Mouse (Mus musculus) myocyte (in vitro differentiated cells): Measurements from ENCODE around the gene Dlgap1. TPM values are rescaled to one million over a fixed set of nuclear protein-coding genes. Genes with fewer than 3 reads are reported as not detected.

Experiments used
- H3K27me3 ChIP-seq: one replicate; pipeline ENCODE4 v1.6.1; 2011; ENCODE audit not compliant: control insufficient read depth, insufficient read depth, insufficient read length
- H3K36me3 ChIP-seq: one replicate; pipeline ENCODE4 v1.6.1; 2011; ENCODE audit not compliant: control insufficient read depth, insufficient read depth
- H3K4me2 ChIP-seq: one replicate; pipeline ENCODE4 v1.6.1; 2011; ENCODE audit warnings: low read depth, control low read depth
- H3K4me3 ChIP-seq: one replicate; pipeline ENCODE4 v1.5.1; 2011; ENCODE audit warnings: mild to moderate bottlenecking, control low read depth, moderate library complexity
- H3K79me2 ChIP-seq: one replicate; pipeline ENCODE4 v1.6.1; 2011; ENCODE audit not compliant: control insufficient read depth, insufficient read depth
- H3ac ChIP-seq: one replicate; pipeline ENCODE4 v1.6.1; 2011; ENCODE audit not compliant: control insufficient read depth, insufficient read length
- CEBPB ChIP-seq: IDR thresholded peaks from 2 replicates; pipeline ENCODE4 v1.6.1; 2011; ENCODE audit warnings: mild to moderate bottlenecking, moderate library complexity; ENCODE audit not compliant: poor library complexity, insufficient read depth, severe bottlenecking
- E2F4 ChIP-seq: IDR thresholded peaks from one replicate; pipeline ENCODE4 v1.6.1; 2011; ENCODE audit warnings: mild to moderate bottlenecking, control low read depth, moderate library complexity; ENCODE audit not compliant: insufficient read depth
- MAX ChIP-seq: IDR thresholded peaks from one replicate; pipeline ENCODE4 v1.6.1; 2011; ENCODE audit warnings: low read depth, mild to moderate bottlenecking, control low read depth
- MYOD1 ChIP-seq, 3 experiments: IDR thresholded peaks; one replicate each; pipeline ENCODE4 v1.6.1; 2011; ENCODE audit warnings: control low read depth in 2 of 3, low read depth in 2 of 3, mild to moderate bottlenecking in 2 of 3, moderate library complexity in 1 of 3; ENCODE audit not compliant: insufficient read length in 2 of 3, control insufficient read depth in 1 of 3
- MYOG ChIP-seq, 3 experiments: IDR thresholded peaks; one replicate each; pipeline ENCODE4 v1.6.1; 2011; ENCODE audit warnings: control low read depth in 2 of 3, low read depth in 2 of 3, mild to moderate bottlenecking in 2 of 3; ENCODE audit not compliant: insufficient read length in 2 of 3, control insufficient read depth in 1 of 3, insufficient read depth in 1 of 3
- POLR2A ChIP-seq: IDR thresholded peaks from one replicate; pipeline ENCODE4 v1.6.1; 2011; ENCODE audit warnings: low read depth, mild to moderate bottlenecking, control low read depth, moderate library complexity; ENCODE audit not compliant: insufficient read length
- POLR2AphosphoS2 ChIP-seq: IDR thresholded peaks from one replicate; pipeline ENCODE4 v1.6.1; 2011; ENCODE audit warnings: low read depth, control low read depth; ENCODE audit not compliant: insufficient read length
- REST ChIP-seq: IDR thresholded peaks from one replicate; pipeline ENCODE4 v1.6.1; 2011; ENCODE audit warnings: mild to moderate bottlenecking, control low read depth, moderate library complexity; ENCODE audit not compliant: insufficient read depth, insufficient read length
- SRF ChIP-seq: IDR thresholded peaks from one replicate; pipeline ENCODE4 v1.6.1; 2011; ENCODE audit warnings: low read depth; ENCODE audit not compliant: control insufficient read depth, insufficient read length
- TCF12 ChIP-seq: IDR thresholded peaks from one replicate; pipeline ENCODE4 v1.6.1; 2011; ENCODE audit warnings: mild to moderate bottlenecking, control low read depth; ENCODE audit not compliant: poor library complexity, insufficient read depth, severe bottlenecking
- TCF3 ChIP-seq: IDR thresholded peaks from one replicate; pipeline ENCODE4 v1.6.1; 2011; ENCODE audit warnings: low read depth, control low read depth; ENCODE audit not compliant: insufficient read length
- USF1 ChIP-seq: IDR thresholded peaks from one replicate; pipeline ENCODE4 v1.6.1; 2011; ENCODE audit warnings: low read depth, mild to moderate bottlenecking, control low read depth, moderate library complexity
- polyA plus RNA-seq: library from polyadenylated mRNA; unstranded; fragments of >200 nt; fragmentation: generic; extraction: Trizol; gene quantifications from one replicate; pipeline ENCODE4 v1.2.1, GENCODE M21; 2012; ENCODE audit warnings: missing spikeins

Dlgap1 gene
- polyA plus RNA-seq, 1 experiment, result 0.31 TPM

GRCm38 (mm10) chr17:70741696-70742095 lies 772.8 kb downstream of the Dlgap1 start:
- Histone ChIP-seq H3K27me3 (no peaks in the 10 kb centered on the region), H3K79me2 (no peaks in the 10 kb centered on the region), H3K4me2 (no peak overlapping the region), H3K4me3 (no peak overlapping the region), H3K36me3 (no peaks in the 10 kb centered on the region), H3ac (no peak overlapping the region)
- TF ChIP-seq SRF (no peak), USF1 (no peak), MAX (no peak), MYOG (IDR thresholded peaks at IDR 0.05; ENCODE audit: control insufficient read depth in 1 of 3, insufficient read depth in 1 of 3, insufficient read length in 2 of 3, low read depth in 2 of 3) (no peak), POLR2AphosphoS2 (no peak), REST (no peak), E2F4 (no peak), TCF3 (no peak), TCF12 (no peak), POLR2A (no peak)

- H3K79me2 ChIP-seq, result no peaks in the 10 kb centered on the region
- peak in 1 of 3 experiments; percentile 70 for TF ChIP-seq MYOG (IDR thresholded peaks at IDR 0.05; ENCODE audit: control insufficient read depth in 1 of 3, insufficient read depth in 1 of 3, insufficient read length in 2 of 3, low read depth in 2 of 3)
- TF ChIP-seq CEBPB, result peak; percentile 97
- no peak for TF ChIP-seq MAX
- TF ChIP-seq REST, result no peak
- TF ChIP-seq E2F4, result no peak
- TF ChIP-seq TCF12, result no peak
- no peak for TF ChIP-seq TCF3
- no peak for TF ChIP-seq POLR2A
- no peak for TF ChIP-seq USF1
- TF ChIP-seq POLR2AphosphoS2, result no peak
- no peak for TF ChIP-seq SRF
- TF ChIP-seq MYOD1 (IDR thresholded peaks at IDR 0.05; ENCODE audit: control insufficient read depth in 1 of 3, insufficient read length in 2 of 3, low read depth in 2 of 3), result peak in 2 of 3 experiments; percentile 78
- H3K27me3 ChIP-seq, result no peaks in the 10 kb centered on the region
Measured at GRCm38 (mm10) chr17:70744570-70745153, 775.8 kb downstream of the Dlgap1 start.

GRCm38 (mm10) chr17:70745385-70745784 lies 776.5 kb downstream of the Dlgap1 start:
- Histone ChIP-seq H3K4me2 (no peak overlapping the region), H3K4me3 (no peak overlapping the region), H3K27me3 (no peaks in the 10 kb centered on the region), H3K36me3 (no peaks in the 10 kb centered on the region), H3ac (no peak overlapping the region), H3K79me2 (no peaks in the 10 kb centered on the region)
- TF ChIP-seq MYOD1 (IDR thresholded peaks at IDR 0.05; ENCODE audit: control insufficient read depth in 1 of 3, insufficient read length in 2 of 3, low read depth in 2 of 3) (no peak), TCF3 (no peak), REST (no peak), MAX (peak; percentile 16), SRF (peak; percentile 37), POLR2A (no peak), POLR2AphosphoS2 (no peak), TCF12 (no peak), MYOG (IDR thresholded peaks at IDR 0.05; ENCODE audit: control insufficient read depth in 1 of 3, insufficient read depth in 1 of 3, insufficient read length in 2 of 3, low read depth in 2 of 3) (no peak), E2F4 (no peak), CEBPB (peak; percentile 57), USF1 (no peak)

More at GRCm38 (mm10) chr17:70744570-70745153, 775.8 kb downstream of the Dlgap1 start:
- Histone ChIP-seq H3K36me3 (no peaks in the 10 kb centered on the region), H3K4me2 (no peak overlapping the region), H3ac (no peak overlapping the region), H3K4me3 (no peak overlapping the region)

- H3K4me3 ChIP-seq, result no peak overlapping the region
- TF ChIP-seq TCF12 (no peak), MYOG (IDR thresholded peaks at IDR 0.05; ENCODE audit: control insufficient read depth in 1 of 3, insufficient read depth in 1 of 3, insufficient read length in 2 of 3, low read depth in 2 of 3) (no peak), POLR2AphosphoS2 (no peak), MYOD1 (IDR thresholded peaks at IDR 0.05; ENCODE audit: control insufficient read depth in 1 of 3, insufficient read length in 2 of 3, low read depth in 2 of 3) (peak in 1 of 3 experiments; percentile 24), CEBPB (0 out of 2 replicates have a peak, but pooled peaks have one; percentile 37), POLR2A (no peak), MAX (peak; percentile 37), TCF3 (no peak), E2F4 (no peak), SRF (no peak), USF1 (no peak), REST (no peak)
- H3ac ChIP-seq, result no peak overlapping the region
- peak overlapping the region; percentile 81 for H3K4me2 ChIP-seq
- H3K79me2 ChIP-seq, result no peaks in the 10 kb centered on the region
- no peaks in the 10 kb centered on the region for H3K36me3 ChIP-seq
- no peaks in the 10 kb centered on the region for H3K27me3 ChIP-seq
Measured at GRCm38 (mm10) chr17:70746379-70747079, 777.7 kb downstream of the Dlgap1 start.
